Mouse (Mus musculus) mouse embryonic stem cell (cell line): ENCODE data around the gene Sidt2.

Source experiments
- in situ Hi-C, 2 experiments: fragments of 300-500 bp; cut with MboI; formaldehyde crosslinking; loops; 1 replicate in 1 of 2; 3 replicates in 1 of 2; pipeline ENCODE4 v1.14.3; 2019 to 2020; ENCODE audit warnings: low sequenced_read_pairs in 2 of 2, low pct_unique_long_range_greater_than_20kb in 1 of 2, mixed read lengths in 1 of 2; ENCODE audit not compliant: unreplicated experiment in 1 of 2

The Sidt2 gene

GRCm38 (mm10) chr9:45955107-45955963, at the start of gene Sidt2:
TSS of gene Sidt2 (minus strand) at chr9:45955258.
- in situ Hi-C loops: no loop called here

- in situ Hi-C loops: loop anchor here in 1 of 2 experiments (10.0 to 25.0 kb wide), 2 partner anchors 183 to 230 kb away; partner anchors contain the start of gene Apoc3
These were observed 49.5 kb upstream of the Sidt2 start for GRCm38 (mm10) chr9:46004529-46004928.

GRCm38 (mm10) chr9:46003729-46004128, 48.7 kb upstream of the Sidt2 start:
- in situ Hi-C loops: loop anchor here in 1 of 2 experiments (10.0 to 25.0 kb wide), 2 partner anchors 184 to 231 kb away; partner anchors contain the start of gene Apoc3

- in situ Hi-C loops: no loop called here
These were observed 44.0 kb upstream of the Sidt2 start for GRCm38 (mm10) chr9:45999009-45999408.

GRCm38 (mm10) chr9:45985229-45985567, 30.1 kb upstream of the Sidt2 start:
- in situ Hi-C loops: no loop called here

GRCm38 (mm10) chr9:45984409-45985228, 29.6 kb upstream of the Sidt2 start:
- in situ Hi-C loops: no loop called here

- in situ Hi-C loops: no loop called here
These were observed 28.8 kb upstream of the Sidt2 start for GRCm38 (mm10) chr9:45983676-45984408.

- in situ Hi-C loops: no loop called here
These were observed 26.3 kb upstream of the Sidt2 start for GRCm38 (mm10) chr9:45981331-45981730.

- in situ Hi-C loops: no loop called here
These were observed 25.6 kb upstream of the Sidt2 start for GRCm38 (mm10) chr9:45980611-45981010.

GRCm38 (mm10) chr9:45979778-45980177, 24.7 kb upstream of the Sidt2 start:
- in situ Hi-C loops: no loop called here

- in situ Hi-C loops: no loop called here
These were observed 21.8 kb upstream of the Sidt2 start for GRCm38 (mm10) chr9:45976884-45977283.

GRCm38 (mm10) chr9:45963577-45963976, 8.5 kb upstream of the Sidt2 start:
- in situ Hi-C loops: no loop called here

- in situ Hi-C loops: no loop called here
These were observed 6.8 kb upstream of the Sidt2 start for GRCm38 (mm10) chr9:45961855-45962254.

- in situ Hi-C loops: no loop called here
These were observed 4.6 kb upstream of the Sidt2 start for GRCm38 (mm10) chr9:45959661-45960060.

GRCm38 (mm10) chr9:45958851-45959250, 3.8 kb upstream of the Sidt2 start:
- in situ Hi-C loops: no loop called here

- in situ Hi-C loops: no loop called here
These were observed 3.1 kb upstream of the Sidt2 start for GRCm38 (mm10) chr9:45958023-45958670.

- in situ Hi-C loops: no loop called here
These were observed 558 bp downstream of the Sidt2 start for GRCm38 (mm10) chr9:45954294-45955106.
